Mouse (Mus musculus) frontal cortex, postnatal 14 days (tissue): ENCODE data around the gene Zfp827.

ENCODE experiments used
- DNase-seq, 2 experiments: peaks; one replicate each; pipeline ENCODE4 v3.0.0; 2022; ENCODE audit warnings: low spot score in 2 of 2

Gene Zfp827

DNA sequence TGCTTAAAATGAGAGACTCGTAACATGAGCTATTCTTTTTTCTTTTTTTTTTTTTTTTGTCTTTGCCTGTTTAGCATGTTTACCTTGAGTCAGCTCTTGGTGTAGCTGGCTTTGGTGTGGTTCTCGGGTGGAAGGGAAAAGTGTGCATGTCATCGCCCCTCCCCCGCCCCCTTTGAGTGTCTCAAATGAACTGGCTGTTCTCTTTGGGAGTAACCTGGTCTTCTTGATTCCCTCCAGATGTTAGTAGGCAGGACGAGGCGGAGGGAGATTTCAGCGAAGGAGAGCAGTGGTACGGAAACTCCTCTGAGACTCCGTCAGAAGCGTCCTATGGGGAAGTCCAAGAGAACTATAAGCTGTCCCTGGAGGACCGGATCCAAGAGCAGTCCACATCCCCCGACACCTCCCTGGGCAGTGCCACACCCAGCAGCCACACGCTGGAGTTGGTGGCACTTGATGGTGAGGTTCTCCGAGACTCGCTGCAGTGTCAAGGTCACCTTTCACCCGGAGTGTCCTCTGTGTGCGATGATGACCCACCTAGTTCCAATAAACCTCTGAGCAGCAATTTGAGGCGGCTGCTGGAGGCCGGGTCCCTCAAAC, 31.9 kb downstream of the Zfp827 start:
- DNase-seq, result no peak

DNA sequence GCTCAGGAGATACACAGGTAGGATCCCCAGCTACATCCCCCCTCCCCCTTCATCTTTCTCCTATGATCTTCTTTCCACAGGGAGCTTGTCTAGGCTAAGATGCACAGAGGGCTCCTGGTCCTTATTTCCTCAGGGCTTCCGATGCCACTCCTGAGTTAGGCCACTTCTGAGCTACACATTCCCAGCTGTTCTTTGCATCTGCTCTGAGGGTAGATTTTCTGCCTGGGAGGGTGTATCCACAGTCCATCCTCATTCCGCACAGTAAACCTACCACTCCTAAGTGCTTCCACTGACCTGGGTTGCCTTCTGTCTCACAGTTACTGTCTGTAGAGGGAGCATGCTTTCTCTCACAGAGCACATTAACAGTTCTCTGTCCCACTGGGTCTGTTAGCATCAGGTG, 37.7 kb downstream of the Zfp827 start:
- no peak for DNase-seq

GRCm38 (mm10) chr8:79067812-79068630, 39.8 kb downstream of the Zfp827 start:
- no peak for DNase-seq

GRCm38 (mm10) chr8:79073311-79073710, 45.1 kb downstream of the Zfp827 start:
- no peak for DNase-seq

DNA sequence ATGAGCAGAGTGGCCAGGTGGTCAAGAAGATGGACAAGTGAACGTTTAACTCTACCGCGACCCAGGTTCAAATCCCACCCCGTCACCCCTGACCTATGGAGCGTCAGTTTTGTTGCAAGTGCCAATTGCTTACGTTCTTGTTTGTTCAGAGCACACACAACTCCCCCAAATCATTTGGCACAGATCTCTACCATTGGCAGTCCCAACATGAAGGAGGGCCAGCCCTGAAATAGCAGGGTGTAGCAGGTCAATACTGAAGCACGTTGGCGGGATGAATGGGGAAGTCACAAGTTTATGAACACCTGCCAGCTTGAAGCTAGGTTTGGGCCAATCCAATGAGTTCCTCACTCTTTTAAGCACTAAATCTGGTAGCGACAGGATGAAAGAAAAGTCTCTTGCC, 46.7 kb downstream of the Zfp827 start:
- no peak for DNase-seq

- no peak for DNase-seq
Measured at GRCm38 (mm10) chr8:79077256-79077655, 49.0 kb downstream of the Zfp827 start.

DNA sequence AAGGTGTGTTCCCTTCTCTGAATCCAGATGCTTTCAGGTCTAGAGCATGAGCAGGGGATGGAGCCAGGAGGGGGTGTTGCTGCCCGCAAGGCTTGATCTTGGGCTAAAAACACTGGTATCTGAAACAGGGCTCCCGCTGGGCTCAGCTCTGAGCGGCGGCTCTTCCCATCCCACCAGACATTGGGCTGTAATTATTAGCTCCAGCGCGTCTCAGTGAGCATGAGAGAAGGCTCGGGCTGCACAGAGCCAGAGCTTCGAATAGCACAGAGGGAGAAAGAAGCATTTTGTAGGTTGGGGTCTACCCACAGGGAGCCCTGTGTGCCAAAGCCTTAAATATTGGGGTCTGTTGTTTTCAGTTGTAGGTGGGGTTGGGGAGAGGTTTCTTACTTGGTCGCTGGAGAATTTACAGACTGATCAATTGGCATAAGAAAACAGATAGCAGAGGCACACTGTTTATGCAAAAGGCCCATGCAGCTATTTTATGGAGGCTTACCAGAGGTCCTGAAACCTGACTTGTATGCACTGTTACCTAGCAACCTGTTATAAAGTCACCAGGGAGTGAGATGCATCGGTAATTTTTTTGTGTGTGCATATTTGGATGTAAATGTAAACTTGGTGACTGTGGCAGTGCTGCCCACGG, 50.4 kb downstream of the Zfp827 start:
- DNase-seq, result no peak

DNA sequence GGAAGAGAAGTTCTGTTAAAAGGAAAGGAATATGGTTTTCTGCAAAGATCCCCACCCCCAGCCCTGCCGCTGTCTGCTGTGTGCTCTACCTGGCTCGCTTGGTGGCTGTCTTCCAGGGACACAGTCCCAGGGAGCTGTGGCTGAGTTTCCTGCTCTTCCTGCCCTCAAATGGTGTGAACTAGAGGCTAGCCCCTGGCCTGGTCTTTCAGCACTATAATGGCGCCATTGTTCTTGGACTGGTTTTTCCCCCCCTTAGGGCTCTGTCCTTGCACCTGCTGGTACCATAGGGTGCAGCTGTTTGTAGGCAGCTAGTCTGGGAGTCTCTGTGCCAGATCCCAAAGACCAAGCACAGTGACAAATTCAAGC, 50.9 kb downstream of the Zfp827 start:
- DNase-seq, result no peak

DNA sequence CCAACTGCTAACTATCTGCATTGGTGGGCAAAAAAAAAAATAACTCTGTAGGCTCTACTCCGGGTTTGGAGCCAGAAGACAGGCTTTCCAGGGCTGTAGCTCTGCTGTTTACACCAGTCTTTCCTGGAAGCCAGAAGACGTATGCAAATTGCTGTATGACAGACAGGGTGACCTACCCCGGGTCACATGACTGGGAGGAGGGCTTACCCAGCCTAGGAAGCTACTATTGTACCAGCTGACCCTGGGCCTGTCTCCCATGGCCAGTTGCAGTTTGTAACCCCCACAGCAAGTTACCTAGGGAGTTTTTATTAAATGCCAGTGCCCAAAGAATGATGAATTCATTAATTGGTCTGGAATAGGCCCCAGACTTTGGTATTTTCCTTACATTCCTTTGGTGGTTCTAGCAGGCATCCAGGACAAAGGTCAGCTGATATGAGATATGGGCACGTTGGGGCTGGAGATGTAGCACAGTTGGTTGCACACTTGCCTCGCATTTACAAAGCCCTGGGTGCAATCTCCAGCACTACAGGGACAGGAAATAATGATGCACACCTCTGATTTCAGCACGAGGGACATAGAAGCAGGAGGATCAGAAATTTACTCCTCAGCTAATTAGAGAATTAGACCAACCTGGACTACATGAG, 52.0 kb downstream of the Zfp827 start:
- DNase-seq, result no peak

DNA sequence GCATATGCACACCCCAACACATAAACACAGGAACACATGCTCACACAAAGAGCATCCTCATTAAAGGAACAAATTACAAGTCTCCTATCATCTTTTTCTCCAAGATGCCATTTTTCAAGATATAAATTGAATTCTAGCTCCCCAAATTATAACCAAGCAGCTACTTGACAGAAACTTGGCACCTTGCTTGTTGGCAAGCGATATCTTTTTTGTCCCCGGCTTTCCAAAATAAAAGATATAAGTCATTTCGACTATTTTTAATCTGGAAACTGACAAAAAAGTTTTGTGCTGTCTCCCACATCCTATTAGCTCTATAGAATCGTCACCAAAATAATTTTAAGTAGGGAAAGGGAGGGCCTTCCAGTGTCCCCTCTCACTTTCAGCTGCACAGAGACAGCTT, 53.1 kb downstream of the Zfp827 start:
- no peak for DNase-seq

DNA sequence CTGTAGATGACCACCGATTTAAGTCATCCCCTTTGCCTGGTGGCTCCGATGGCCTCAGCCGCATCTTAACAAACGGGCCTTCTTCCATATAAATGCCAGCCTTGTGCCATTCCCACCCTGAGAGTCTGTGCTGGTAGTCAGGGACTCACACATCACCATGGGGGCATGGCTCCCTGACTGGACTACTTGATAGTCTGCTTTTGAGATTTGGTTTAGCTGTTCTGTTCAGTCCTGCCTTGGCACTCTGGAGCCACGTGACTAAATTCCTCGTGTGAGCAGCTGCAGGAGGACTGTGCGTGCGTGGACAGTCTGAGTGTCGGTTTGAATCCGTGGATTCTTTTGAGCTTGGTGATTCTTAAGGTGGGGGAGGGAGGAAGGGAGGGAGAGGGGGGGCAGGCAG, 53.7 kb downstream of the Zfp827 start:
- peak in 1 of 2 experiments; percentile 52 for DNase-seq

- DNase-seq, result no peak
Measured at GRCm38 (mm10) chr8:79083461-79084358, 55.5 kb downstream of the Zfp827 start.

- DNase-seq, result no peak
Measured at GRCm38 (mm10) chr8:79084359-79084820, 56.2 kb downstream of the Zfp827 start.

DNA sequence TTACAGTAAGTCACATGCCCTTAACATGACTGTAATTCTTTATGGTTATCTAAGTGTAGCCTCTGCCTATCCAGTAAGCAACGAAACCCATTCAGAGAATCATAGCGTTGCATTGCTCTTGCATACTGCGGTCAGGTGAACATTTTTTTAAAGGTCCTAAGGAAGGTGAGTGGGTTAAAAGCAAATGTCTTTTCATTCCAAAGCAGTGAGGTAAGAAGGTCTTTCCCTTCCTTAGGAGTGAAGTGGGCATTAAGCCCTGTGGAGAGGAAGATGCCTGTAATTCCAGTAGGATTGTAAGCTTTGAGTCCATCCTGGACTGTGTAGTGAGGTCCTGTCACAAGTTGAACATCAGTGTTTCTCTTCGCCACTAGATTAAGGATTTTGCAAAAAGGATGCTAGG, 66.2 kb downstream of the Zfp827 start:
- no peak for DNase-seq

DNA sequence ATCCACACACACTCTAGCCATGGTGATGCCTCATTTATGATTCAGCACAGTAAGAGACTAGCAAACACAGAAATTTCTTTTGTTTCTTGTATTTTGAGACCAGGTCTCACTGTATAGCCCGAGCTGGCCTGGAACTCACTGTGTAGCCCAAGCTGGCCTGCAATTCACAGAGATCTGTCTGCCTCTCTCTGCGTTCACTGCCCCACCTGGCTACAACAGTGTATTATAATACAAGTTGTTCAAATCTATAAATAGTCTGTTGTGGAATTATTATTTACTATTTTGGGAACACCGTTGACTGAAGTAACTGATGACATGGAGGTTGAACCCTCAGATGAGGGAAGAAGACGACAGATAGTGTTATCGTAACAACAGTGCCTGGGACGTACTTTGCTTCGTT, 66.9 kb downstream of the Zfp827 start:
- DNase-seq, result no peak

DNA sequence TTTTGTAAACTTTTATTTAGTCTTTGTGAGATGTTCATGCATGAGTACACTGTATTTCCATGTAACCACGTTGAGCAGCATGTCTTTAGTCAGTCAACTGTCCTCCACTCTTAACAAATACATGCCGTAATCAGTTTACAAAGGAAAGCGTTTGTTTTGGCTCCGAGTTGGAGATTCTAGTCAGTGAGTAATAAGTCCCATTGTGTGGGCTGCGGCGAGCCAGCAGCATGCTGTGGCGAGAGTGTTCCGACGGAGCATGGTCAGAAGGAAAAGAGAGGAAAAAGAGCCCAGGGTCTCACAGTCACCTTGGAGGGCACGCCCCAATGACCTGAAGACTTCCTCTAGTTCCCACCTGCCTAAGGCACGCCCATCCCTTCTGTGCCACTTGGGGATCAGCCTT, 68.7 kb downstream of the Zfp827 start:
- DNase-seq, result no peak

- no peak for DNase-seq
Measured at GRCm38 (mm10) chr8:79102707-79103106, 74.5 kb downstream of the Zfp827 start.

DNA sequence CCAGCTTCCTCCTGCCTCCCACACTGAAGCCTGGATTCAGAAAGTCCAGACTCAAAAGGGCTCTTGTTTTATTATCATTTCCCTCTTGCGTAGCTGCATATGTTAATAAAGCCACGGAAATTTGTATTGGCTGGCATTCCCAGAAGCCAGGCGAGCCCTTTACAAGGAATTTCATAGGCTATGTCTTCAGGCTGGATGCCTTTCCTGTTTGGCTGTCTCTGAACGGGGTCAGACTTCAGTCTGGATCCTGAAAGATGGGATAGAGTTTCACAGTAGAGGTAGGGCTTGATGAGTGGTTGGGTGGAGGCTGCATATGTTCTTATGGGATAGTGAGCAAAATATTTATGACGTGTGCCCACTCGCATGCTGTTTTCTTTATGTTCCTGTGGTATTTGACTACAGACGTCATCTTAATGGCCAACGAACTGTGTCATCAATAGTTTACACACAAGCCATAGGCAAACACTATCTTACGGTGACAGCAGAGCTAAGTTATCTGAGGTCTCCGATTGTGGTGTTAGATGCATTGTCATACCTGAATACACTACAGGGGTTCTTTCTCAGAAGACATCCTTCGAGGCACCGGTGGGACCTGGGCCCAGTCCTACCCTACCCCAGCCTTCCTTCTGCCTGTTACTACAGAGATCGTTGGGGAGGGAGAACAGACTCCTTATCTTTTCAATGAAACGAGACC, 75.1 kb downstream of the Zfp827 start:
- DNase-seq, result no peak

- DNase-seq, result no peak
Measured at GRCm38 (mm10) chr8:79103923-79104580, 75.8 kb downstream of the Zfp827 start.

- no peak for DNase-seq
Measured at GRCm38 (mm10) chr8:79104634-79105033, 76.4 kb downstream of the Zfp827 start.
